Mouse (Mus musculus): ENCODE measurements around the gene Mterf2. TPM values are rescaled to one million over a fixed set of nuclear protein-coding genes. Genes with fewer than 3 reads are reported as not detected.

Gene Mterf2
- polyA plus RNA-seq, 1 experiment from 2014 or later, result 15.2 TPM

DNA sequence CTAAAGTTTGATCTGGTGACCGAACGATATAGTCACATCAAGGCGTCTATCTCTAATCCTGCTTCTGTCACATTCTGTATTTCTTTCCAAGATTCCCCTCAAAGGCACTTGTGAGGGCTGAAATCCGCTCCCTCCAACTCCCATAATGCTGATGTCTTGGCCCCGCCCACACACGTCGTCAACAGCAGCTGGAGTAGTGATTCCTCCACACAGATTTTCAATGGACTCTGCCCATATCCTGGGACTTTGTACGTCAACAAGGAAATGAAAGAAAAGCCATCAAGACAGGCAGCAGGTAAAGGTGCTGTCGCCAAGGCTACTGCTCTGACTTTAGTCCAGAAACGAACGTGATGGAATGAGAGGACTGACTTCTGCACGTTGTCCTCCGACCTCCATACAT lies 2.6 kb downstream of the Mterf2 start:
- Histone ChIP-seq H3K9ac (ENCODE audit: low read depth, low read length) (no peak overlapping the region), H3K27me3 (ENCODE audit: insufficient read depth, low read length) (no peaks in the 10 kb centered on the region), H3K4me3 (replicated peaks; ENCODE audit: low read depth, low read length) (no peak overlapping the region), H3K36me3 (ENCODE audit: insufficient read depth, low read length) (peaks cover 7% of the 10 kb centered on the region), H3K4me1 (replicated peaks; ENCODE audit: insufficient read depth, low read length) (no peaks in the 10 kb centered on the region), H3K9me3 (replicated peaks; ENCODE audit: low read length) (no peaks in the 10 kb centered on the region), H3K27ac (no peak overlapping the region), H3K4me2 (ENCODE audit: low read length) (no peak overlapping the region)
- 88% methylated on average over 13 of the region's 13 CpGs for WGBS
- DNase-seq (ENCODE audit: low spot score) (no peak), ATAC-seq (replicated peaks; ENCODE audit: low FRiP score, low read depth) (no peak)
- TF ChIP-seq CTCF (IDR thresholded peaks at IDR 0.05; ENCODE audit: low read depth), result no peak

DNA sequence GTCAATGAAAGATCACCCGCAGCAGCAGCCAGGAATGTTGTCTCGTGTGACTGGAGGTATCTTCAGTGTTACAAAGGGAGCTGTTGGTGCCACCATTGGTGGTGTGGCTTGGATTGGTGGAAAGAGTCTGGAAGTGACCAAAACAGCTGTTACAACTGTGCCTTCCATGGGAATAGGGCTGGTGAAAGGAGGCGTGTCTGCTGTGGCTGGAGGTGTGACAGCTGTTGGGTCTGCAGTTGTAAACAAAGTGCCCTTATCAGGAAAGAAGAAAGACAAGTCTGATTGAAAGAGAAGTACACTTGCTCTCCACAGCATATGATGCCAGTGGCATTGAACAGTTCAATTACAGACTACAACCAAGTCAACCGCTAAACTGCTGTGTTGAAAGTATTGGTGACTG lies 13.4 kb downstream of the Mterf2 start:
- 88% methylated on average over 4 of the region's 4 CpGs for WGBS
- no peak overlapping the region for H3K27ac ChIP-seq
- DNase-seq (ENCODE audit: low spot score), result no peak
- no peak overlapping the region for H3K4me2 ChIP-seq (ENCODE audit: low read length)
- no peak for ATAC-seq (replicated peaks; ENCODE audit: low FRiP score, low read depth)
- TF ChIP-seq CTCF (IDR thresholded peaks at IDR 0.05; ENCODE audit: low read depth), result no peak
- H3K9ac ChIP-seq (ENCODE audit: low read depth, low read length), result no peak overlapping the region
- no peaks in the 10 kb centered on the region for H3K27me3 ChIP-seq (ENCODE audit: insufficient read depth, low read length)
- H3K36me3 ChIP-seq (ENCODE audit: insufficient read depth, low read length), result peaks cover 12% of the 10 kb centered on the region; the same call in 1 of the 2 replicates
- no peaks in the 10 kb centered on the region for H3K9me3 ChIP-seq (replicated peaks; ENCODE audit: low read length)
- H3K4me1 ChIP-seq (replicated peaks; ENCODE audit: insufficient read depth, low read length), result no peaks in the 10 kb centered on the region
- H3K4me3 ChIP-seq (replicated peaks; ENCODE audit: low read depth, low read length), result no peak overlapping the region

DNA sequence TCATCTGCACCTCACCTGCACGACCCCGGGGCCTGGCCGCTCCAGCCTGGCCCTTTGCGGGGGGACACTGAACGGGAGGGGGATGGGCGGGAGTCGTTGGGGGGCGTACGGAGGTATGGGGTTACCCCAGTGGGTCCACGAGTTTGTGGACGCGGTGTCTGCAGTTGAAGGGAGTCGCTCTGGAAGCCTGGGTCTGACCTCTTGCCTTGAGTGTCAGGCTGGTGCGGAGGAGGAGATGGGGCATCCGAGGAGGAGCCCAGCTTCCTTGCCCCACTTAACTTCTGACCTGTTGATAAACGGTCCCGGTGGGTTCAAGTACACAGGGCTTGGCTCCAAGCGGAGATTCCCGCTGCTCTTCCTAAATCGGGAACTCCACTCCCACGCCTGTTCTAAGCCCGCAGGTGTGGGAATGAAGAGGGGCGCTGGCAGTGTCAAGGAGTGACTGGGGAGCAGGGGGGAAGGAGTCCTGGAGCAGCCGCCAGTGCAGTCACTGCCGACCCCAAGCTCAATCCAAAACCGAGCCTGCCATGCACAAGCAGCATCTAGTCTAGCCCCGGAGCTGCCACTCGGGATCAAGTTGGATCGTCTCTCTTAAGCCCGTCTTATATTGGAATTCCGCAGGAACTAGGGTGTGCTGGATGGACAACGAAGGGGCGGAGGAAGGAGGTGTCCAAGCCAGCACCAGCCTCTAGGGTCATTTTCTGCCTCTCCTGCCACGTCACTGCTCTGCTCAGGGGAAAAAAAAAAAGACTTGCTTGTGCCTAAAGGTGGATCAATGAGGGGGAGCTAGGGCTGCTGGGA lies 24.5 kb downstream of the Mterf2 start:
- H3K9ac ChIP-seq (ENCODE audit: low read depth, low read length), result peak overlapping the region; percentile 94
- peak; percentile 82 for DNase-seq (ENCODE audit: low spot score)
- ATAC-seq (replicated peaks; ENCODE audit: low FRiP score, low read depth), result peak; percentile 25; the same call in 1 of the 2 replicates
- H3K4me2 ChIP-seq (ENCODE audit: low read length), result peak overlapping the region; percentile 96
- peak overlapping the region; percentile 92 for H3K4me3 ChIP-seq (replicated peaks; ENCODE audit: low read depth, low read length)
- no peaks in the 10 kb centered on the region for H3K27me3 ChIP-seq (ENCODE audit: insufficient read depth, low read length)
- no peaks in the 10 kb centered on the region for H3K9me3 ChIP-seq (replicated peaks; ENCODE audit: low read length)
- WGBS, result under 1% methylated on average over 34 of the region's 34 CpGs
- TF ChIP-seq CTCF (IDR thresholded peaks at IDR 0.05; ENCODE audit: low read depth), result no peak
- 0 out of 2 replicates have a peak, but pooled peaks cover 6% of the 10 kb centered on the region for H3K4me1 ChIP-seq (replicated peaks; ENCODE audit: insufficient read depth, low read length)
- H3K36me3 ChIP-seq (ENCODE audit: insufficient read depth, low read length), result no peaks in the 10 kb centered on the region
- peak overlapping the region; percentile 83 for H3K27ac ChIP-seq

DNA sequence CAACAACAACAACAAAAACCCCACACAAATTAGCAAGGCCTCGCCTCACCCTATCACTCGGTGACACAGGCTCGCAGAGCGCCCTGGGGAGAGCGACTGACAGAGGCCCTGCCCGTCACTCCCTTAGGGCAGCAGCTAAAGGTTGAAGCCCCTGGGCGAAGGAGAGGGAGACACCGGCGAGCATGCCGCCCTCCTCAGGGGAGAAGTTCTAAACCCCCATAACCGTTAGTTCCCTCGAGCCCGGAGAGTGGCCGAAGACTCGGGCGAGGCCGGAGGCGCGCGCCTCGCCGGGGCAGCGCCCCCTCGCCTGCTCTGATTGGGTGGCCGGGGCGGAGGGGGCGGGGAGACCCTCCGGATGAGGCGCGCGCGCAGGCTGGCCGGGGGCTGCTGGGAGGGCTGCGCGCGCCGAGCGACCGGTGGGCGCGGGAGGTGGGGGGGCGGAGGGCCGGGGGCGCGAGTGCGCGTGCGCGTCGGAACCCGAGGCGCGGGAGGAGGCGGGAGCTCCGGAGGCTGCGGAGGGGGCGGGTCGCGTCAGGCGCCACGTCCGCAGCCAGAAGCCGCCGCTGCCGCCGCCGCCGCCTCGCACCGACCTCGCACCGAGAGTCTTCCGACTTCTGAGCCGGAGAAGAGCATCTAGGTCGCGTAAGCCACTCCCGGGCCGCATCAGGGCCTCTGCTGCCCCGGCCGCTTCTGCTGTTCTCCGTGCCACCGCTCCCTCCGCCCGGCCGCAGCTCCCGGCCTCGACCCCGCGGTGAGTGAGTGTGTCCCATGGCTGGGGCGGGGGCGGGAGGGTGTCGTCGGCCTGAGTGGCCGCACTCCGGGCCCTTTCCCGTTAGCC lies 25.4 kb downstream of the Mterf2 start, which contains the start of the genes Fhl4 and Tmem263:
Fhl4 (minus strand) TSS at position 249 of the 838 bp plus-strand sequence.
Tmem263 (plus strand) TSS at position 381 of the 838 bp plus-strand sequence.
- H3K9me3 ChIP-seq (replicated peaks; ENCODE audit: low read length), result no peaks in the 10 kb centered on the region
- 0 out of 2 replicates have a peak, but pooled peaks cover 6% of the 10 kb centered on the region for H3K4me1 ChIP-seq (replicated peaks; ENCODE audit: insufficient read depth, low read length)
- 0 out of 2 replicates have a peak, but pooled peaks have one; percentile 10 for TF ChIP-seq CTCF (IDR thresholded peaks at IDR 0.05; ENCODE audit: low read depth)
- no peaks in the 10 kb centered on the region for H3K36me3 ChIP-seq (ENCODE audit: insufficient read depth, low read length)
- H3K27me3 ChIP-seq (ENCODE audit: insufficient read depth, low read length), result no peaks in the 10 kb centered on the region
- H3K4me3 ChIP-seq (replicated peaks; ENCODE audit: low read depth, low read length), result peak within 1 kb of the TSS; percentile 92
- peak within 1 kb of the TSS; percentile 94 for H3K9ac ChIP-seq (ENCODE audit: low read depth, low read length)
- ATAC-seq (replicated peaks; ENCODE audit: low FRiP score, low read depth) (peak; percentile 96), DNase-seq (ENCODE audit: low spot score) (peak; percentile 94)
- WGBS, result under 1% methylated on average over 75 of the region's 96 CpGs
- peak within 1 kb of the TSS; percentile 96 for H3K4me2 ChIP-seq (ENCODE audit: low read length)
- peak within 1 kb of the TSS; percentile 83 for H3K27ac ChIP-seq

DNA sequence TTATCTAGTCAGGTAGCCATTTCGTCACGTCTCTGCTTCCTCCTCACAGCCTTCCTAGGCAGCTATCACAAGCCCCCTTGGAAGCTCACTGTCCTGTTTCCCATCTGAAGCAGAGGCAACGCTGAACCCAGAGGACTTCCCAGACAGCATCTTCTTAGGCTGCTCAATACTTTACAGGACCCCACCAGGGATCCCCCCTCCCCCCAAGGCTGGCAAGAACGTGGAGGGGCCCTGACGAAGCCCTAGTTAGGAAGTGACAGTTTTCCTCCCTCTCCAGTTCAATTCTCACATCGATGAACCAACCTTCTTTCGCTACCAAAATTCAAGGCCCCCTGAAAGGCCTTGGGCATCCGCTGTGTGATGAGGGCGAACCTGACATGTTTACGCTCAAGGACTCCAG lies 26.0 kb downstream of the Mterf2 start:
- WGBS, result under 1% methylated on average over 10 of the region's 10 CpGs
- Histone ChIP-seq H3K27ac (peak overlapping the region; percentile 81), H3K9ac (ENCODE audit: low read depth, low read length) (peak overlapping the region; percentile 94), H3K4me2 (ENCODE audit: low read length) (peak overlapping the region; percentile 96), H3K4me3 (replicated peaks; ENCODE audit: low read depth, low read length) (peak overlapping the region; percentile 92), H3K9me3 (replicated peaks; ENCODE audit: low read length) (no peaks in the 10 kb centered on the region), H3K27me3 (ENCODE audit: insufficient read depth, low read length) (no peaks in the 10 kb centered on the region), H3K36me3 (ENCODE audit: insufficient read depth, low read length) (no peaks in the 10 kb centered on the region), H3K4me1 (replicated peaks; ENCODE audit: insufficient read depth, low read length) (0 out of 2 replicates have a peak, but pooled peaks cover 6% of the 10 kb centered on the region)
- DNase-seq (ENCODE audit: low spot score), result peak; percentile 33
- ATAC-seq (replicated peaks; ENCODE audit: low FRiP score, low read depth), result peak; percentile 17; the same call in 1 of the 2 replicates
- TF ChIP-seq CTCF (IDR thresholded peaks at IDR 0.05; ENCODE audit: low read depth), result no peak

DNA sequence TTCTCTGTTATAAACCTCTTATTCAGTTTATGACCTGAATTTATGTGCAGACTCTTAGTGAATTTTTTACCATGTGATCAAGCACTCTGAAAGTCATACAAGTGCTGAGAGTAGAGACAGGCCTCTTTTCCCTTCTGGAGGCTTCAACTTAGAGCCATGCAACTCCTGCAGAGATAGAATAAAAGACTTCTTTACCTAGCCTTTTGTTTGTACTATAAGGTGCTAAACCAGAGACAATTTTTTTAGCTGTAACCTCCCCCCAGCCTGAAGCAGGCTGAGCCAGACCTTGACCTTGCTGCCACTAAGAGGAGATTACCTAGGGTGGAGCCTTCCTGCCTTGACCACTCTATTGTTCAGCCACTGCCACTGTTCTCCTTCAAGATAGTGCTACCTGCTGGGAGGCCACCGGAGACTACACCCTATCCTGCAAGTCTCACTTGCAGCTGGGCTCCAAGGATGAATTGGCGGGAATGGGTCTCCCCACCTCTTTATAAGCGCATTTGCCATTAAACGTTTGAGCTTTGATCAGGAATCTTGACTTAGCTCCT lies 56.1 kb downstream of the Mterf2 start:
- ATAC-seq (replicated peaks; ENCODE audit: low FRiP score, low read depth) (no peak), DNase-seq (ENCODE audit: low spot score) (no peak)
- H3K9me3 ChIP-seq (replicated peaks; ENCODE audit: low read length), result no peaks in the 10 kb centered on the region
- H3K4me2 ChIP-seq (ENCODE audit: low read length), result no peak overlapping the region
- no peak overlapping the region for H3K4me3 ChIP-seq (replicated peaks; ENCODE audit: low read depth, low read length)
- TF ChIP-seq CTCF (IDR thresholded peaks at IDR 0.05; ENCODE audit: low read depth), result no peak
- no peaks in the 10 kb centered on the region for H3K27me3 ChIP-seq (ENCODE audit: insufficient read depth, low read length)
- WGBS, result 61% methylated on average over 4 of the region's 4 CpGs
- no peaks in the 10 kb centered on the region for H3K36me3 ChIP-seq (ENCODE audit: insufficient read depth, low read length)
- no peaks in the 10 kb centered on the region for H3K4me1 ChIP-seq (replicated peaks; ENCODE audit: insufficient read depth, low read length)
- H3K9ac ChIP-seq (ENCODE audit: low read depth, low read length), result no peak overlapping the region
- H3K27ac ChIP-seq, result no peak overlapping the region

Other genes starting within 250 kb of the Mterf2 start
- gene Ric8b, start 210.4 kb downstream of the Mterf2 start, polyA plus RNA-seq (2015; fragmentation: Nextera tagmentation; extraction: Ambion mirVana), result 16.3 and 17.2 TPM in 2 replicates
- 0.89 and 0.94 TPM in 2 replicates for gene Fhl4, start 25.5 kb downstream of the Mterf2 start, polyA plus RNA-seq (2015; fragmentation: Nextera tagmentation; extraction: Ambion mirVana)
- 49.7 and 56.7 TPM in 2 replicates for gene Tmem263, start 25.4 kb downstream of the Mterf2 start, polyA plus RNA-seq (2015; fragmentation: Nextera tagmentation; extraction: Ambion mirVana)
- gene Cry1, start 57.0 kb upstream of the Mterf2 start, polyA plus RNA-seq (2015; fragmentation: Nextera tagmentation; extraction: Ambion mirVana), result 28.1 and 28.7 TPM in 2 replicates